ENCODE assay signal across 22 mouse cellular contexts in the genomic region with DNA sequence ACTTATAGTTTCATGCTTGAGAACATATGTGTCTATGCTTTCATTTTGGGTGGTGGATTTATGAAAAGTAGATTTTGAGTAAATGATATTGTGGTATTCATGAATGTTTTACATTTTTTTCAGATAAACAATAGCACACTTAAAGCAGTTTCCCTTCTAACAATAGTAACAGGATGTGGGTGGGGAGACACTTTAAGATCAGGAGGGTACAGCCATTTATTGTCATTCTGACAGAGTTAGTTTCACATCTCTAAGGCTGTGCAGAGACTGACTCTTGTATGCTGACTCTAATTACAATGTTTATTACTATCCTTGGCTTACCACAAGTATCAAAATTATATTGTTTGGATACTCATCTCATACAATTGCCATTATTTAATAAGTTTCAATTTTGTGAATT.
DNase-seq lines count a peak whose midpoint lies in the region; ATAC-seq and TF ChIP-seq lines count a peak whose summit lies in the region.
"Had no signal": no experiment of that assay in that cellular context is flagged by ENCODE, and none has a peak within 500 bp of the region (broad histone marks: within the 10 kb centered on the region; RNA-seq: fewer than 3 reads in every experiment).

No protein-coding gene starts in this region.

- no peak for TF ChIP-seq CTCF in kidney, adult 2 months (conservative IDR thresholded peaks at IDR 0.05; ENCODE audit: insufficient read depth, insufficient read length, low read depth, low read length)

- H3K4me3 ChIP-seq in kidney, adult 2 months (ENCODE audit: insufficient read depth, low read depth, low read length): no peak overlapping the region
- H3K4me3 ChIP-seq: embryonic facial prominence, embryonic 13.5 days; embryonic facial prominence, embryonic 15.5 days; erythroblast, embryonic 14.5 days; forebrain, embryonic 10.5 days; forebrain, embryonic 12.5 days had no signal

- TF ChIP-seq POLR2A in kidney, adult 2 months (IDR thresholded peaks at IDR 0.05; ENCODE audit: low read depth, low read length): no peak

- no peaks in the 10 kb centered on the region for H3K27me3 ChIP-seq in kidney, adult 2 months (replicated peaks; ENCODE audit: control insufficient read depth, insufficient read depth, low read length)
- H3K27me3 ChIP-seq: embryonic facial prominence, embryonic 13.5 days; embryonic facial prominence, embryonic 15.5 days; forebrain, embryonic 12.5 days had no signal

- 0 out of 2 replicates have a peak, but pooled peaks have one; percentile 55 for ATAC-seq in megakaryocyte progenitor cell, adult 5-6 weeks (replicated peaks; ENCODE audit: poor library complexity)
- ATAC-seq: forebrain, embryonic 14.5 days; forebrain, embryonic 16.5 days had no signal

- H3K27ac ChIP-seq in kidney, adult 2 months (ENCODE audit: insufficient read depth, low read depth, low read length): no peak overlapping the region
- H3K27ac ChIP-seq: embryonic facial prominence, embryonic 13.5 days; embryonic facial prominence, embryonic 15.5 days; forebrain, embryonic 10.5 days; forebrain, embryonic 12.5 days had no signal

- H3K36me3 ChIP-seq in kidney, adult 2 months (ENCODE audit: control insufficient read depth, insufficient read depth, low read length): no peaks in the 10 kb centered on the region
- H3K36me3 ChIP-seq: embryonic facial prominence, embryonic 13.5 days; embryonic facial prominence, embryonic 15.5 days; forebrain, embryonic 10.5 days; forebrain, embryonic 12.5 days had no signal

- peak; percentile 1 for DNase-seq in kidney, adult 2 months
- no peak for DNase-seq in kidney, postnatal 4 days
- DNase-seq in A20 (ENCODE audit: low read depth, low spot score): peak; percentile 60
- no peak for DNase-seq in kidney, postnatal 10 days
- no peak for DNase-seq in heart, adult 11 months
- DNase-seq: adrenal gland, adult 2 months; adrenal gland, postnatal 10 days; adrenal gland, postnatal 25 days; cerebellum, adult 11 months; cerebellum, adult 18-20 months; cerebellum, adult 8-10 months; cerebellum, postnatal 10 days; cerebellum, postnatal 25 days; embryo, embryonic 11 days had no signal

- H3K4me1 ChIP-seq in kidney, adult 2 months (ENCODE audit: control insufficient read depth, insufficient read depth, low read length): no peaks in the 10 kb centered on the region
- H3K4me1 ChIP-seq: embryonic facial prominence, embryonic 13.5 days; embryonic facial prominence, embryonic 15.5 days; forebrain, embryonic 10.5 days; forebrain, embryonic 12.5 days had no signal

Comparison
In these comparisons a context has a peak if more than half of its experiments do, and no peak if none do; other contexts are left out.
1. DNase-seq: peak in kidney, adult 2 months (single experiment) and A20 (single experiment); none in kidney, postnatal 4 days (0 of 2), kidney, postnatal 10 days (single experiment) and heart, adult 11 months (single experiment).